Mouse (Mus musculus) intestine, postnatal 0 days (tissue): Measurements from ENCODE around the gene Gm3072. TPM values are rescaled to one million over a fixed set of nuclear protein-coding genes. Genes with fewer than 3 reads are reported as not detected.
"Not testable (repeated sequence)": the region's sequence is repeated elsewhere in the genome, so short reads cannot be mapped to it uniquely, and the experiment has no call there.

Experiments used
- ATAC-seq: fragments of 200-750 bp; cut with Nextera tagmentation; 2 replicates; pipeline ENCODE4 v1.8.0; 2017; ENCODE audit warnings: mild to moderate bottlenecking, moderate TSS enrichment, moderate library complexity
- H3K27ac ChIP-seq: fragments of 300-500 bp; sonication (generic); 2 replicates; pipeline ENCODE4 v1.5.1; 2014; ENCODE audit warnings: mild to moderate bottlenecking, low read depth, low read length, moderate library complexity
- H3K27me3 ChIP-seq: fragments of 300-500 bp; sonication (generic); replicated peaks from 2 replicates; pipeline ENCODE4 v1.6.1; 2014; ENCODE audit warnings: low read length, mixed read lengths; ENCODE audit not compliant: control insufficient read depth, insufficient read depth
- H3K36me3 ChIP-seq: fragments of 300-500 bp; sonication (generic); 2 replicates; pipeline ENCODE4 v1.6.1; 2014; ENCODE audit warnings: mild to moderate bottlenecking, moderate library complexity; ENCODE audit not compliant: control insufficient read depth, insufficient read depth
- H3K4me1 ChIP-seq: fragments of 300-500 bp; sonication (generic); replicated peaks from 2 replicates; pipeline ENCODE4 v1.6.1; 2014; ENCODE audit warnings: antibody characterized with exemption, low read length, mixed read lengths; ENCODE audit not compliant: control insufficient read depth, insufficient read depth
- H3K4me2 ChIP-seq: fragments of 300-500 bp; sonication (generic); replicated peaks from 2 replicates; pipeline ENCODE4 v1.6.1; 2014; ENCODE audit warnings: low read depth, mild to moderate bottlenecking, moderate library complexity
- H3K4me3 ChIP-seq: fragments of 300-500 bp; sonication (generic); 2 replicates; pipeline ENCODE4 v1.5.1; 2014; ENCODE audit warnings: low read depth, low read length
- H3K9ac ChIP-seq: fragments of 300-500 bp; sonication (generic); 2 replicates; pipeline ENCODE4 v1.6.1; 2014; ENCODE audit warnings: mild to moderate bottlenecking, low read depth, low read length
- H3K9me3 ChIP-seq: fragments of 300-500 bp; sonication (generic); 2 replicates; pipeline ENCODE4 v1.6.1; 2016; ENCODE audit warnings: mixed run types; ENCODE audit not compliant: control insufficient read depth
- WGBS: fragments of 180-500 bp; shearing (Covaris S2); extraction: QIAGEN DNeasy Blood & Tissue Kit; methylation state at CpG from one replicate; pipeline ENCODE4 v1.1.7; 2014; 5-methylcytosine and 5-hydroxymethylcytosine counted together
- polyA plus RNA-seq: library from polyadenylated mRNA; unstranded; fragments of >200 nt; fragmentation: Nextera tagmentation; extraction: Ambion mirVana; gene quantifications from 2 replicates; pipeline ENCODE4 v1.2.1, GENCODE M21; 2015

The Gm3072 gene
- polyA plus RNA-seq, result not detected in 2 replicates

DNA sequence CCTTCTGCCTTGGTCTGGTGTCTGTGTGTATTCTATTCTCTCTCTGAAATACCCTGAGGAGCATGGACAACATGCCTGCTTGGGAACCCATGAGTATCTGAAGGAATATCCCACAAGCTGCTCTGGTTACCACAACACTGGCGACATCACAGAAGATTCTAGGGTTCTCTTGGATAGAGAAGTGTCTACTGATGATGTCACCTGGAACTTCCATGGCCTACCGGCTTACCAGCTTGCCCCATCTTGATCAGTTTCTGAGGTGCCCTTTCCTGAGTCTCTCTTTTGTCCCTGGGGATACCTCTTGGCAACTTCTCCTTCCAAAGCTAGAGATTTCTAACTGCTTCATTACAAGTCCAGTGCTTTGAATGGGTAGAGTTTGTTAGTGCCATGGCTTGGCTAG lies at the start of gene Gm3072:
Gene Gm3072, minus strand, starts transcription at position 101 of the 400 bp plus-strand sequence.
- not testable (repeated sequence) for H3K4me3 ChIP-seq, H3K9ac ChIP-seq, H3K36me3 ChIP-seq, H3K27ac ChIP-seq, H3K9me3 ChIP-seq, ATAC-seq, H3K27me3 ChIP-seq, H3K4me2 ChIP-seq, H3K4me1 ChIP-seq
- WGBS, result 76% methylated on average over 1 of the region's 2 CpGs

DNA sequence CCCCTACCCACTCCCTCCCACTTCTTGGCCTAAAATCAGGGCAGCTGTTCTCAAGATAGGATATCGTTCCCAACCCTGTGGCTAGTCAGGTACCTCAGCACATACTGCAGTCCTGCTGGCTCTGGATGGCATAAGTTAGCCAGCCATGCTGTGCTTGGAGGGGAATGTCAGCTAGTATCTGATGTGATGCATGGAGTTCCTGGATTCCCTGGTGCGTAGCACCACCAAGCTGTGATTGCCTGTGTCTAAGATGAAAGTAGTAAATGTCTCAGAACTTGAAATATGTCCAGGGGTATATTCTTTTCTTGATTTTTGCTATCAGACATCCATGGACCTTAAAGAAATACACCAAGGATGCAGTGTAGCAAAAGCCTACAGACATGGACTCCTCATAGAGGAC lies 23.8 kb upstream of the Gm3072 start:
- H3K4me3 ChIP-seq, H3K4me1 ChIP-seq, H3K27me3 ChIP-seq, H3K27ac ChIP-seq, H3K36me3 ChIP-seq, ATAC-seq, H3K4me2 ChIP-seq, H3K9ac ChIP-seq, H3K9me3 ChIP-seq: not testable (repeated sequence)
- WGBS, result 83% methylated on average over 2 of the region's 2 CpGs

DNA sequence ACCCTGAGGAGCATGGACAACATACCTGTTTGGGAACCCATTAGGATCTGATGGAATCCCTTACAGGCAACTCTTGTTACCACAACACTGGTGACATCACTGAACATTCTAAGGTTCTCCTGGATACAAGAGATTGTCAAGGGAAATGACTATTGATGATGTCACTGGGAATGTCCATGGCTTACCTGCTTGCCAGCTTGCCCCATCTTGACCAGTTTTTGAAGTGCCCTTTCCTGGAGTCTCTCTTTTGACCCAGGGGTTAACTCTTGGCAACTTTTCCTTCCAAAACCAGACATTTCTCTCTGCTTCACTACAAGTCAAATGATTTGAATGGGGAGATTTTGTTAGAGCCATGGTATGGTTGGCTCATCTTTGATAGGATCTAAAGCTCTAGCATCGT lies 22.0 kb upstream of the Gm3072 start, which contains the start of gene Gm3676:
Gene Gm3676, minus strand, starts transcription at position 101 of the 400 bp plus-strand sequence.
- not testable (repeated sequence) for H3K4me1 ChIP-seq, H3K27me3 ChIP-seq, ATAC-seq, H3K9me3 ChIP-seq, H3K4me2 ChIP-seq, H3K36me3 ChIP-seq, H3K9ac ChIP-seq, H3K27ac ChIP-seq, H3K4me3 ChIP-seq
- no CpG with 5 or more reads among the region's 1 CpGs for WGBS

DNA sequence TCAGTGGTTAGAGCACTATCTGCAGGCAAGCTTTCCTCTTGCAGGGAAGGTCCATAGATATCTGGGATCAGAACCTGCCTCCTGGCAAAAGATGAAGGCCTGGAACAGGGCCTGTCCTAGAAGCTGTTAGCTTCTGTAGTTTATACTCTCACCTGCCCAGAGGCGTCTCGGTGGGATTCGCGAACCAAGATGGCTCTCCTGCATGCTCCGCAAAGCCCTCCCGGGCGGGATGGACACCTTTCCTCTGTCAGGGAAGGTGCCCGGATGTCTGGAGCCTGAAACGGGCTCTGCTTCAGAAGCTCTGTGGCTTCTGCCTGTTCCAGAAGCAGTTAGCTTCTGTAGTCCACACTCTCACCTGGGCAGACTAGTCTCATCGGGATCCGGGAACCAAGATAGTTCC lies 5.7 kb upstream of the Gm3072 start:
- H3K9me3 ChIP-seq, H3K36me3 ChIP-seq, H3K4me1 ChIP-seq, ATAC-seq, H3K27ac ChIP-seq, H3K4me2 ChIP-seq, H3K27me3 ChIP-seq, H3K4me3 ChIP-seq, H3K9ac ChIP-seq: not testable (repeated sequence)
- WGBS, result 90% methylated on average over 9 of the region's 11 CpGs

DNA sequence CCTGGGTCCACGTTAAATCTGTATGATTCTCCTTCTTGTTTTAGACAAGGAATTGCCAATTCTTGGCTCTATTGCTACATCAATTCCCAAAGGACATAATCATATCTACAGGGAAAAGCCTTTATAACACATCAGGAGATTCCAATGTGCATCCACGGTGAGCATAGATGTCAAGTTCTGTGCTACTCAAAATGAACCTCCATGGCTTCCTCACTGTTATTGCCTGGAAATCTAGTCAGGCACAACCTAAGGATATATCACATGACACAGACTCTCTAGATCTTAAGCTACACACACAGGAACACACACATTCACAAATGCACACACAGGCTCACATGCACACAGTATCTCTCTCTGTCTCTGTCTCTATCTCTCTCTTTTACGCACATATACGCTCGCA lies 1.9 kb downstream of the Gm3072 start:
- not testable (repeated sequence) for H3K36me3 ChIP-seq, H3K4me2 ChIP-seq, H3K9ac ChIP-seq, H3K27ac ChIP-seq, H3K4me3 ChIP-seq, H3K4me1 ChIP-seq, ATAC-seq, H3K9me3 ChIP-seq, H3K27me3 ChIP-seq
- WGBS, result 90% methylated on average over 4 of the region's 5 CpGs

DNA sequence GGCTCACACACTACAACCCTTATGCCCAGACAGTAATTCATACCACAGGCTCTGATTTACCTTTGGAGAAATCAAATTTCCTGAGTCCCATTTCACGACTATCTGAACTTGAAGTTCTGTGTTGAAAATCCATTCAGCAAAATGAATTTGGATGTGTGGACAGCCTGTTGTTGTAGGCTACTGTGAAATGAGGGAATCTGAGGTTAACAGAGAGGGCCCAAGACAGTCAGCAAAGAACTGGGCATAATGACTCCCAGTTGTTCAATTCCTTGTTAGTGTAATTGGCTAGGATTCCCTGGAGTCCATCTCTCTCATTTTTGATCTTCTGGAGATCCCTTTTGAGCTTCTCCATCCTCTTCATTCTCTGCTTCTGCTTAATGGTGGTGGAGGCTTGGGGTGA lies 13.7 kb downstream of the Gm3072 start:
- not testable (repeated sequence) for H3K4me1 ChIP-seq, H3K4me3 ChIP-seq, H3K9me3 ChIP-seq, H3K27ac ChIP-seq, H3K27me3 ChIP-seq, ATAC-seq, H3K9ac ChIP-seq, H3K4me2 ChIP-seq, H3K36me3 ChIP-seq
- WGBS, result 86% methylated on average over 1 of the region's 1 CpGs

DNA sequence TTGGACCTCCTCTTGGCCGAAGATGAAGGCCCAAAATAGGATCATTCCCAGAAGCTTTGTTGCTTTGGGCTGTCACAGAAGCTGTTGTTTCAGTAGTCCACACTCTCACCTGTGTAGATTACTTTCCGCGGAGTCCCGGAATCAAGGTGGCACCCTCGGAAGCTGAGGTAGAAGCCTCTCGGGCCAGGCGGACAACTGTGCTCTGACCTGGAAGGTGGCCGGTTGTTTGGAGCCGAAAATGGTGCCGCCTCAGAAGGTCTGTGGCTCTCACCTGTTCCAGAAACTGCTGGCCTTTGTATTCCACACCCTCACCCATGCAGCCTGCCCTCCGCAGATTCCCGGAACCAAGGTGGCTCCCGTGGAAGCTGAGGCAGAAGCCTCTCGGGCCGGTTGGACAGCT lies 23.5 kb downstream of the Gm3072 start:
- not testable (repeated sequence) for H3K4me2 ChIP-seq, H3K27me3 ChIP-seq, ATAC-seq, H3K4me1 ChIP-seq, H3K9me3 ChIP-seq, H3K27ac ChIP-seq, H3K4me3 ChIP-seq, H3K9ac ChIP-seq, H3K36me3 ChIP-seq
- WGBS, result 93% methylated on average over 15 of the region's 15 CpGs

DNA sequence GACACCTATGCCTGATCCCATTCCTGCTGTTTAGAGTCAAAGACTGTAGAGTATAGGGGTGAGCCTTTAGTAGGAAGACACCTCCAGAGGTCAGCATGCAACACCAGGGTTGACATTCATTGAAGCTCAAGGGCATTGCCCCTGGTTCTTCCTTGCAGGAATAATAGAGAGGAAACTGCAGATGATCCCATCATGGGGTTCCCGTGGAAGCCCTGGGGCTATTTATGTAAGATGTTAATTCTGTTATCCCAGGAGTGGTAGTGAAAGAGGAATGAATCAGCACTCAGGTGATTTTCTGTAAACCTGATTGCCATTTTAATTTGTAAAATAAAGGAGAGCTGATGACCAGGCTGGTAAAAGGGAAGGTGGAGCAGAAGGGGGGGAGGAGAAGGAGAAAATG lies 38.1 kb downstream of the Gm3072 start:
- WGBS, result 71% methylated on average over 1 of the region's 1 CpGs
- not testable (repeated sequence) for H3K9ac ChIP-seq, H3K4me1 ChIP-seq, H3K27me3 ChIP-seq, H3K9me3 ChIP-seq, H3K4me3 ChIP-seq, H3K4me2 ChIP-seq, H3K27ac ChIP-seq, H3K36me3 ChIP-seq, ATAC-seq

DNA sequence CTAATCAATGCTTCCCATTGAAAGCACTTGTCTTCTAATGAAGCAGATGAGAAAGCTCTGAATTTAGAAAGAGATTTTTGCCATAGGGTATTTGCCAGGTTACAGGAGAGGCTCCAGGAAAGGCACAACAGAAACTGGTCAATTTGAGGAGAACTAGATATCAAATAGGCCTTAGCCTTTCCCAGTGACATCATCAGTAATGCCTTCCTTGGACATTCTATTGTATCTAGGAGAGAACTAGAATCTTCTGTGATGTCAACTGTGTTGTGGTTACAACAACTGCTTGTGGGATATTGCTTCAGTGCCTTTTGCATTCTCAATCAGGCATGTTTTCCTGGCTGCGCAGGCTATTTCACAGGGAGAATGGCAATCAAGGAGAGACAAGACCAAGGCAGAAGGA lies 51.5 kb downstream of the Gm3072 start, which contains the start of gene 1700049E17Rik2:
Gene 1700049E17Rik2, plus strand, starts transcription at position 301 of the 400 bp plus-strand sequence.
- not testable (repeated sequence) for H3K4me3 ChIP-seq, ATAC-seq, H3K9ac ChIP-seq, H3K4me2 ChIP-seq, H3K27me3 ChIP-seq, H3K9me3 ChIP-seq, H3K4me1 ChIP-seq, H3K36me3 ChIP-seq, H3K27ac ChIP-seq
- no CpG with 5 or more reads among the region's 1 CpGs for WGBS
